Mouse (Mus musculus) thymus, adult 2 months (tissue): Measurements from ENCODE around the gene Hist1h1e. TPM values are rescaled to one million over a fixed set of nuclear protein-coding genes. Genes with fewer than 3 reads are reported as not detected.
A peak's percentile ranks its signal among the peaks of the same experiment; 100 is the strongest.

ENCODE experiments used
- DNase-seq: peaks from one replicate; pipeline ENCODE4 v3.0.0; 2021
- H3K27ac ChIP-seq: fragments of 200-500 bp; 2 replicates; pipeline ENCODE4 v1.5.1; 2012; ENCODE audit warnings: low read length, control low read depth; ENCODE audit not compliant: control insufficient read depth, insufficient read depth
- H3K27me3 ChIP-seq: fragments of 200-500 bp; 2 replicates; pipeline ENCODE4 v1.6.1; 2012; ENCODE audit warnings: mild to moderate bottlenecking, low read length, moderate library complexity, mixed read lengths; ENCODE audit not compliant: control insufficient read depth, insufficient read depth
- H3K36me3 ChIP-seq: fragments of 200-500 bp; 2 replicates; pipeline ENCODE4 v1.6.1; 2012; ENCODE audit warnings: mild to moderate bottlenecking, low read length, moderate library complexity; ENCODE audit not compliant: control insufficient read depth, insufficient read depth
- H3K4me1 ChIP-seq: fragments of 200-500 bp; replicated peaks from 2 replicates; pipeline ENCODE4 v1.6.1; 2012; ENCODE audit warnings: low read length; ENCODE audit not compliant: control insufficient read depth, insufficient read depth
- H3K4me3 ChIP-seq: fragments of 200-500 bp; 2 replicates; pipeline ENCODE4 v1.5.1; 2012; ENCODE audit warnings: mild to moderate bottlenecking, low read length, control low read depth, moderate library complexity; ENCODE audit not compliant: control insufficient read depth, insufficient read depth
- CTCF ChIP-seq: fragments of 200-500 bp; IDR thresholded peaks from 2 replicates; pipeline ENCODE4 v1.5.1; 2012; ENCODE audit warnings: mild to moderate bottlenecking, control low read depth, low read length, moderate library complexity, borderline replicate concordance; ENCODE audit not compliant: control insufficient read depth, poor library complexity, insufficient read depth; ENCODE audit errors: extremely low read depth
- POLR2A ChIP-seq: fragments of 200-500 bp; IDR thresholded peaks from 2 replicates; pipeline ENCODE4 v1.6.1; 2012; ENCODE audit warnings: mild to moderate bottlenecking, low read length, control low read depth, moderate library complexity; ENCODE audit not compliant: control insufficient read depth, poor library complexity, insufficient read depth; ENCODE audit errors: extremely low read depth
- WGBS: fragments of 180-500 bp; shearing (Covaris S2); methylation state at CpG from one replicate; pipeline ENCODE4 v1.1.7; 2018; 5-methylcytosine and 5-hydroxymethylcytosine counted together
- polyA plus RNA-seq: library from polyadenylated mRNA; depleted of rRNA; stranded (reverse); fragments of >200 nt; gene quantifications from 2 replicates; pipeline ENCODE4 v1.2.3, GENCODE M21; 2012

Gene Hist1h1e
- polyA plus RNA-seq, 1 experiment, result 9.4 TPM

- H3K36me3 ChIP-seq, result no peaks in the 10 kb centered on the region
- TF ChIP-seq POLR2A (no peak), CTCF (no peak)
- 97% methylated on average over 3 of the region's 3 CpGs for WGBS
- no peak overlapping the region for H3K27ac ChIP-seq
- H3K4me3 ChIP-seq, result no peak overlapping the region
- H3K4me1 ChIP-seq, result no peaks in the 10 kb centered on the region
- no peaks in the 10 kb centered on the region for H3K27me3 ChIP-seq
- no peak for DNase-seq
These were observed 17.9 kb downstream of the Hist1h1e start for GRCm38 (mm10) chr13:23604452-23604851.

DNA sequence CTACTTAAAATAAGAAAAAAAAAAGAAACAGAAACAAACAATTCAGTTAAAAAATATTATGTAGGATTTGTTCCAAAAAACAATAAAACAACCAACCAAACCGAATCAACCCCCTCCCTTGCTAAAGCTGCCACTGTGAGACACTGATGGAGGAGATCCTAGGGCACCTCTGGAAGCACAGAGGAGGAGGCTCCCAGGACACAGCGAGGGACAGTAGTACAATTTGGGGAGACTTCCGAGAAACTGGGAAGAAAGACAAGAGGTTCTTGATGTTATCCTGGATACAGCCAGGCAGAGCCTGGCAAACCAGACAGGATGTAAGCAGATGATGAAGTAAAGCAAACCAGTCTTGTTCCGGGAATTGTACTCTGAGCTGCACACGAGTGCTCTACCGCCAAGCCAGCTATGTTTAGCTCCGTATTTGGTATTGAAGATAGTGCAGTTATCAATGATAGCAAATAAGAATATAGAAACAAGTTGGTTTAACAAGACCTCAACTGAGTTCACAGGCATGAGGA, 19.1 kb downstream of the Hist1h1e start:
- no peak overlapping the region for H3K4me3 ChIP-seq
- no peaks in the 10 kb centered on the region for H3K4me1 ChIP-seq
- no peaks in the 10 kb centered on the region for H3K27me3 ChIP-seq
- WGBS, result 91% methylated on average over 7 of the region's 7 CpGs
- no peak for DNase-seq
- TF ChIP-seq POLR2A, result no peak
- TF ChIP-seq CTCF, result no peak
- H3K27ac ChIP-seq, result no peak overlapping the region
- H3K36me3 ChIP-seq, result no peaks in the 10 kb centered on the region

- TF ChIP-seq CTCF (no peak), POLR2A (no peak)
- H3K27me3 ChIP-seq, result no peaks in the 10 kb centered on the region
- peaks cover 2% of the 10 kb centered on the region for H3K4me1 ChIP-seq
- WGBS, result 10% methylated on average over 9 of the region's 9 CpGs
- no peak overlapping the region for H3K4me3 ChIP-seq
- no peak overlapping the region for H3K27ac ChIP-seq
- no peaks in the 10 kb centered on the region for H3K36me3 ChIP-seq
- peak; percentile 80 for DNase-seq
These were observed 24.4 kb downstream of the Hist1h1e start for GRCm38 (mm10) chr13:23597957-23598356.

- DNase-seq, result no peak
- no peak for TF ChIP-seq CTCF
- no peak for TF ChIP-seq POLR2A
- Histone ChIP-seq H3K27ac (no peak overlapping the region), H3K36me3 (no peaks in the 10 kb centered on the region), H3K4me1 (peaks cover 2% of the 10 kb centered on the region), H3K27me3 (no peaks in the 10 kb centered on the region), H3K4me3 (no peak overlapping the region)
- 79% methylated on average over 7 of the region's 7 CpGs for WGBS
These were observed 26.6 kb downstream of the Hist1h1e start for GRCm38 (mm10) chr13:23595622-23596372.

GRCm38 (mm10) chr13:23595185-23595584, 27.2 kb downstream of the Hist1h1e start:
- WGBS, result 90% methylated on average over 2 of the region's 2 CpGs
- no peak overlapping the region for H3K27ac ChIP-seq
- H3K36me3 ChIP-seq, result no peaks in the 10 kb centered on the region
- no peak overlapping the region for H3K4me3 ChIP-seq
- TF ChIP-seq CTCF, result no peak
- no peak for TF ChIP-seq POLR2A
- DNase-seq, result no peak
- H3K4me1 ChIP-seq, result peaks cover 2% of the 10 kb centered on the region
- no peaks in the 10 kb centered on the region for H3K27me3 ChIP-seq

DNA sequence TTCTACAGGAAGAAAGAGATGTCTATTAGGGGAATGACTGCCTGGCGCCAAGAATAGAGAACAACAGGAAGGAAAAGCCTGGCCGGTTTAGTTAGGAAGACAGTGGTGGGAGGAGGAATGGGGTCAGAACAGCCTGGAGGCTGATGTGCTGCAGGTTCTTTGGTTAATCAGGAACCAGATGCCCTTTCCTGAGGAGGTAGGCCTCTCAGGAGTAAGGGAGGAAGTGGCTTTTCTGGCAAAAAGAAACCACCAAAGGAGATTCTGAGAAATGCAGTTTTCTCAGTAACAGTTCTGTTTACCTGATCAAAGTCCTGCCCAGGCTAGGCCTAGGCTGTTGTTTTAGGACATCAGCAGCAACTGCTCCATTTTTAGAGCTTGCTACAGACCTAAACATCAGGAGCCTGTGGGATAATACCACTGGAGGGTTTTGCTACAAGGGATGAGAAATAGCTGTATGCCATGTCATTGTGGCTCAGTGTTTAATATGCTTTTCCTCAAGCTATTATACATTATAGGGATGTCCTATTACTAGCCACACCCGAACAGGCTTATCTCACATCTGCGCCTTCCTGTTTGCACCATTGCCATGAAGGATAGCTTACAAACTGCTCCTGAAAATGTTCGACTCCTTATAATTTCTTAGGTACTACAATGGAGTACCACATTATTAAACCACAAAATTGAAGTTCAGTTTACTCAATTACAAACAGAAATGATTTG, 29.1 kb downstream of the Hist1h1e start:
- Histone ChIP-seq H3K4me3 (no peak overlapping the region), H3K36me3 (no peaks in the 10 kb centered on the region), H3K27me3 (no peaks in the 10 kb centered on the region), H3K27ac (no peak overlapping the region), H3K4me1 (peaks cover 2% of the 10 kb centered on the region)
- WGBS, result 12% methylated on average over 5 of the region's 5 CpGs
- no peak for DNase-seq
- TF ChIP-seq POLR2A, result no peak
- no peak for TF ChIP-seq CTCF
